Mouse (Mus musculus): ENCODE results near the gene Bin2. TPM values are rescaled to one million over a fixed set of nuclear protein-coding genes. Genes with fewer than 3 reads are reported as not detected.
A peak's percentile ranks its signal among the peaks of the same experiment; 100 is the strongest.

Bin2 gene
- total and polyA plus RNA-seq, 2 experiments from 2014 or later = 1.2 to 2.7 TPM

- no peak for TF ChIP-seq CTCF (IDR thresholded peaks at IDR 0.05)
- 93% methylated on average over 5 of the region's 7 CpGs for WGBS
Observed at GRCm38 (mm10) chr15:100642451-100642850, 26.9 kb downstream of the Bin2 start.

GRCm38 (mm10) chr15:100641226-100641810, 28.0 kb downstream of the Bin2 start:
- no peak for TF ChIP-seq CTCF (IDR thresholded peaks at IDR 0.05)
- DNase-seq (ENCODE audit: low spot score) (no peak), ATAC-seq (ENCODE audit: low FRiP score) (no peak)
- Histone ChIP-seq H3K27me3 (ENCODE audit: insufficient read depth, low read length) (peaks cover 22% of the 10 kb centered on the region), H3K9ac (replicated peaks; ENCODE audit: low read length, poor library complexity, severe bottlenecking) (no peak overlapping the region), H3K4me2 (ENCODE audit: low read depth, low read length, poor library complexity, severe bottlenecking) (no peak overlapping the region), H3K4me1 (ENCODE audit: insufficient read depth, low read length) (no peaks in the 10 kb centered on the region), H3K9me3 (ENCODE audit: low read length) (no peaks in the 10 kb centered on the region), H3K4me3 (ENCODE audit: low read depth, low read length) (no peak overlapping the region), H3K36me3 (ENCODE audit: insufficient read depth, low read length) (no peaks in the 10 kb centered on the region), H3K27ac (ENCODE audit: low read depth, low read length) (no peak overlapping the region)
- WGBS = 70% methylated on average over 15 of the region's 16 CpGs

More at GRCm38 (mm10) chr15:100642451-100642850, 26.9 kb downstream of the Bin2 start:
- Histone ChIP-seq H3K9ac (replicated peaks; ENCODE audit: low read length, poor library complexity, severe bottlenecking) (no peak overlapping the region), H3K36me3 (ENCODE audit: insufficient read depth, low read length) (no peaks in the 10 kb centered on the region), H3K4me3 (ENCODE audit: low read depth, low read length) (no peak overlapping the region), H3K9me3 (ENCODE audit: low read length) (no peaks in the 10 kb centered on the region), H3K4me2 (ENCODE audit: low read depth, low read length, poor library complexity, severe bottlenecking) (no peak overlapping the region), H3K4me1 (ENCODE audit: insufficient read depth, low read length) (no peaks in the 10 kb centered on the region), H3K27ac (ENCODE audit: low read depth, low read length) (no peak overlapping the region), H3K27me3 (ENCODE audit: insufficient read depth, low read length) (peaks cover 13% of the 10 kb centered on the region)
- DNase-seq (ENCODE audit: low spot score) (no peak), ATAC-seq (ENCODE audit: low FRiP score) (no peak)

- H3K27ac ChIP-seq (ENCODE audit: low read depth, low read length) = no peak overlapping the region
- no peak overlapping the region for H3K9ac ChIP-seq (replicated peaks; ENCODE audit: low read length, poor library complexity, severe bottlenecking)
- 81% methylated on average over 16 of the region's 16 CpGs for WGBS
- H3K4me3 ChIP-seq (ENCODE audit: low read depth, low read length) = no peak overlapping the region
- no peaks in the 10 kb centered on the region for H3K36me3 ChIP-seq (ENCODE audit: insufficient read depth, low read length)
- no peak overlapping the region for H3K4me2 ChIP-seq (ENCODE audit: low read depth, low read length, poor library complexity, severe bottlenecking)
- no peak for DNase-seq (ENCODE audit: low spot score)
- peaks cover 33% of the 10 kb centered on the region for H3K27me3 ChIP-seq (ENCODE audit: insufficient read depth, low read length)
- H3K9me3 ChIP-seq (ENCODE audit: low read length) = no peaks in the 10 kb centered on the region
- no peaks in the 10 kb centered on the region for H3K4me1 ChIP-seq (ENCODE audit: insufficient read depth, low read length)
- no peak for TF ChIP-seq CTCF (IDR thresholded peaks at IDR 0.05)
- ATAC-seq (ENCODE audit: low FRiP score) = no peak
Observed at GRCm38 (mm10) chr15:100639972-100640750, 29.2 kb downstream of the Bin2 start.

GRCm38 (mm10) chr15:100637661-100638060, 31.7 kb downstream of the Bin2 start:
- Histone ChIP-seq H3K4me2 (ENCODE audit: low read depth, low read length, poor library complexity, severe bottlenecking) (no peak overlapping the region), H3K36me3 (ENCODE audit: insufficient read depth, low read length) (no peaks in the 10 kb centered on the region), H3K9me3 (ENCODE audit: low read length) (no peaks in the 10 kb centered on the region), H3K27ac (ENCODE audit: low read depth, low read length) (no peak overlapping the region), H3K4me3 (ENCODE audit: low read depth, low read length) (no peak overlapping the region), H3K4me1 (ENCODE audit: insufficient read depth, low read length) (no peaks in the 10 kb centered on the region), H3K9ac (replicated peaks; ENCODE audit: low read length, poor library complexity, severe bottlenecking) (no peak overlapping the region), H3K27me3 (ENCODE audit: insufficient read depth, low read length) (peaks cover 52% of the 10 kb centered on the region)
- 17% methylated on average over 6 of the region's 6 CpGs for WGBS
- ATAC-seq (ENCODE audit: low FRiP score) = no peak
- no peak for DNase-seq (ENCODE audit: low spot score)
- peak; percentile 48 for TF ChIP-seq CTCF (IDR thresholded peaks at IDR 0.05)

GRCm38 (mm10) chr15:100636700-100637501, 32.5 kb downstream of the Bin2 start, which contains the start of gene Smagp:
Smagp (minus strand) TSS chr15:100636940.
- Histone ChIP-seq H3K4me1 (ENCODE audit: insufficient read depth, low read length) (no peaks in the 10 kb centered on the region), H3K9ac (replicated peaks; ENCODE audit: low read length, poor library complexity, severe bottlenecking) (peak within 1 kb of the TSS; percentile 24; the same call in 1 of the 2 replicates), H3K9me3 (ENCODE audit: low read length) (no peaks in the 10 kb centered on the region), H3K36me3 (ENCODE audit: insufficient read depth, low read length) (no peaks in the 10 kb centered on the region), H3K4me2 (ENCODE audit: low read depth, low read length, poor library complexity, severe bottlenecking) (peak within 1 kb of the TSS; percentile 67), H3K4me3 (ENCODE audit: low read depth, low read length) (peak within 1 kb of the TSS; percentile 39), H3K27me3 (ENCODE audit: insufficient read depth, low read length) (peaks cover 52% of the 10 kb centered on the region), H3K27ac (ENCODE audit: low read depth, low read length) (no peak within 1 kb of the TSS)
- under 1% methylated on average over 44 of the region's 77 CpGs for WGBS
- no peak for ATAC-seq (ENCODE audit: low FRiP score)
- DNase-seq (ENCODE audit: low spot score) = no peak
- no peak for TF ChIP-seq CTCF (IDR thresholded peaks at IDR 0.05)
